Mouse (Mus musculus) T-cell, adult 2 months (primary cell): Measurements from ENCODE around the gene Naif1.

ENCODE experiments used
- DNase-seq: peaks from one replicate; pipeline ENCODE4 v3.0.0; 2022; ENCODE audit warnings: low spot score

Gene Naif1

DNA sequence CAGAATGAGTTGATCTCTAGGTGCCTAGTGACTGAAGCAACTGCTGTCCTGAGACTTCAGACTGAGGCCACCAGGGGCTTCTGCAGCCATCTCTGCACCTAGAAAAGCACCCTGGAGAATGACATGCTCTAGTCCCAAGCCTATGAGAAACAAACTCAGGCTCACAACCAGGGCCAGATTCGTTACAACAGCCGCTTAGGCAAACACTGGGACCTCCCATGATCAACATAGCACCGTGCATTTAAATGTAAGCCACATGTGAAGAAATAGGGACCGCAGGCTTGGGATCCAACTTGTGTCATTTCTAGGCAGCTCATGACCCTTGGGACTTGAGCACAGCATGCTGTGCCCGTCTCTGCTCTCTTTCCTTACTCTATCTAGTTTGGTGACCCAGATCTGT is 22.5 kb upstream of the Naif1 start:
- no peak for DNase-seq

DNA sequence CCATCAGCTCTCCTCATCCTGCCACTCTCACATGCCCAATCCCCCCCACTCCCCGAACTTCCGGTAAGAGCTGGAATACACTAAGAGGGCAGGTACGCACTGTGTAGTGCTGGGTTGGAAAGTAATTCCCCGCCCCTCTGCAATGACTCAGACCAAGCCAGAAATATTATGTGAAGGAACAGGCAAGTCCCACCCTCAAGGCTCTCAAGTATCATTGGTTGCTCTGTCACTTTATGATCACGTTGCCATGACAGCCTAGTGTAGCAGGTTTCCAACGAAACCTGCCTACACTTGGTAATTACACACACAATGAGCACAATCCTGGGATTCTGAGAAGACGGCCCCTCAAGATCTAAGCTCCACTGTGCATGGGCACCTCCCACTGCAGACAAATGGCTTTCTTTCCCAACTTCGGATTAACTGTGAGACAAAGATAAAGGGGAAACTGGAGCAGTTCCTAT is 22.0 kb upstream of the Naif1 start:
- no peak for DNase-seq

DNA sequence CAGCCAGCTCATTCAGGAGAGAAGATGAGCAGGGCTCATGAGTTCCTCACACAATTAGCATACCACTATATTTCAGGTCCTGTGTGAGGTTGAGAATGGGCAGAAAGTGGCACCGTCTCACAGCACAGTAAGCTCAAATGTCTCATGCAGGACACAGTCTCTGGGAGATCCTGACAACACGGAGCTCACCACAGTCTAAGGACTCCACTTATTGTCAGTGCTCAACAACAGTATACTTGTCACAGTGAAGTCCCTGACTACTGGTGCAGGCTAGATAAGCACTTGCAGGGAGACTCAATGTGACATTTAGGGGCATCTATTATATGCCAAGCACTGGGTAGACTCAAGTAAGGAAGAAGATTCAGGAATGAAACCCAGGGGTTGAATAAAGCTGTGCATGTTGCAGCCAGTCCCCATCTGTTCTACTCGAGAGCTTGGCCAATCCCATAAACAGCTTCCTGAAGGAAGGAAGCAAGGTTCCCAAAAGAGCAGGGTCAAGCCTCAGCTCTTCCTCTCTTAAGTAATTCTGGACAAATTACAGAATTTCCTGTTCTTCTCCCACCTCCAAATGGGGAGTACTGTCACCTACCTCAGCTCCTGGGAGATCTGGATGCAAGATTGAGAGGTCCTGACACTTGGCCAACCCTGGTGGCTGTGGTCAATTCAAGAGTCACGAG is 20.9 kb upstream of the Naif1 start:
- DNase-seq: no peak

DNA sequence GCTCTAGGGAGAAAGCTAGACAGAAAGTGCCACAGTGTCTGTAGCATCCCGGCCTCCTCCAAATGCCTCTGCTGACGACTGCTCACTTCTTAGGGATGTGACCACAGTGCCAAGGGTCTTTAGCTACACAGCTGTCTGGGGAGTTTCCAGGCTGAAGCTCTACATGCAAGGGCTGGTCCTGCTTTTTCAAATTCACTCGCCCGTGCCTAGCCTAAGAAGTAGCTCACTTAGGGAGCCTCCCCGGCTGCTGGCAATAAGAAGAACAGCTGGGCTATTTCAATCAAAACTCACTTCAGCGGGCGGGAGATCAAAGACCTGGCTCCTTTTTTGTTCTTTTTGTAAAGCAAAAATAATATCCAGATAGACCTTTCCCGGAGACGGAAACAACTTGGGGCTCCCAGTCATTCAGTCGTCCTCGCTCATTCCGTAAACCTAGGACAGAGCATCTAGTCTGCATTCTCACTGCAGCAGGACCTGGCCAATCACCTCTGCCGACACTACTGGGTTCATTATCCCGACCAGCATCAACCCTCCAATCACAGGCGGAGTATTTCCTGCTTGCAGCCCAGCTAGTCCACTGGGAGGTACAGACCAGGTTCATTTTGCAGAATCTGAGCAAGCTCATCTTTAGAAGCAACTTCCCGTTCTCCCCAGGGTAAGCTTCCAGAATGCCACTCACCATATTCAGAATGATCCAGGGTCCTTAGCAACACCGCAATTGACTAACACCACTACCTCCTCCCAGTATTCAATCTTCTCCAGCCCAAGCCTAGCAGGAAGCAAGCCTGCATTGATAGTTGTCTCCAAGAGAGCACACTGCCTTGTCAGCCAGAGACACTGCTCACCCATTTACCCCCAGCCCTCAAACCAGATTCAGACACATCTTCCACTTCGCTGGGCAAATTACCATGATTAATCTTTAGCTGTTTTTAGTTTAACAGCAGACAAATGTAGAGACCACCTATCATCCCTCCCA is 19.3 kb upstream of the Naif1 start:
- DNase-seq: no peak

DNA sequence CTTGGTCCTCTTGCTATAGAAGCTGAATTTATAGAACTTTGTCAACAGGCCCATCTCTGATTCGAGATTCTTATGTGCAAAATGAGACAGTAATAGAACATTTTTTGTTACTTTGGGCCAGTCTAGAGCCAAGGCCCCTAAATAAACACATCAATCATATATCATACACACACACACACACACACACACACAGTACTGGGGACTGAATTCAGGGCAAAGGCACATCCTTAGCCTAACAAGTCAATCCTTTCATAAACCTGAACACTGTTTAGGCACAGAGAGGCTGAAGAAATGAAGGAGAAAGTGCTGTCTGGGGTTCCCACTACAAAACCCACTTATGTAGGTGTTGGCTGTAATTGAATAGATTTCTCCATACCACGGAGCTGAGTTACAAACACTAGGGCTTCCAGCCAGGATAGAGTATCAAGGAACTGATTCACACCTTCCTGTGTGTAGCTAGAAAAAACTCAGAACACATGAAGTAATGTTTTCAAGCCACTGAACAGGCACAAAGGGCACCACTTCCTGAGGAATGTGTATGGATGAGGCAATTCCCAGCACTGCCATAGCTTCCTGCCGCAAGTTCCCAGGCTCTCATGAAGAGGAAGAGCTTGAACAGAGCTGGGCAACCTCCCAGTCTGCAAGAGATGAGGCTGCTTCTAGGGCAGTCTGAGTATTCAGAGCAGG is 13.4 kb upstream of the Naif1 start:
- DNase-seq: no peak

DNA sequence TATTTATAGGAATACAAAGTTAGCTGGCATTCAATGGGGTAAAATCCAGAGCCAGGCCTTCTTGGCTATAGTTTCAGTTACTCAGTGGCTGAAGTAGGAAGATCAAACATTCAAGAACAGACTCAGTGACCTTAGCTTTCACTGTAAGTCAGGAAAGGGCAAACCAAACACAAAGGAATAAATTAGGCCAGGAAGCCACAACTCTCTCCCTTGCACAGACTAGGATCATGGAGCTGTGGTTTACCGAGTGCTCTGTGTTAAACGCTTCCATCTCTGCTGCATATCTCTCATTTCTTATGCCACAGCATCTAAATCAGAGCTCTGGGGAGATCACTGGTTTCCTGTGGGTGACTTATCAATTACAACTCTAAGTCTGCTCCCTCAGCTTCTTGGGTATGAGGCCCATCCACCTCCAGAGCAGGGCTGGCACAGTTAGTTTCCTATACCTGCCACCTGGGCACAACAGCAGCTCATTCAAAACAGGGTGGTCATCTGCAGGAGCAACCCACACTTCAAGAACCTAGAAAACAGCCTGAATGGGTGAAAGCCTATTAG is 12.6 kb upstream of the Naif1 start:
- no peak for DNase-seq

DNA sequence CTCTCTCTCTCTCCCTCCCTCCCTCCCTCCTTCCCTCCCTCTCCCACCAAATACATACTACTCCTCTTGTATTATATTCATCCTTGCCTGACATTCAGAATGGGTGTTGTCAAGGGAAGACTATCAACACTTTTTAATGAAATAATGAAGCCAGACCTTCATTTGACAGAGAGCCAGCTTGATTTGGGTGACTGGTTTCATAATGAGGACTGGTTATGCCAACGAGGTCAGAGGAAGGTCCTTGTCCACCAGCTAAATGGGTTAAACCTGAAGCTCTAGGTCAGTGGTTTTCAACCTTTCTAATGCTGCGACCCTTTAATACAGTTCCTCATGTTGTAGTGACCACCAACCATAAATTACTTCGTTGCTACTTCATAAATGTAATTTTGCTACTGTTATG is 11.5 kb upstream of the Naif1 start:
- no peak for DNase-seq

DNA sequence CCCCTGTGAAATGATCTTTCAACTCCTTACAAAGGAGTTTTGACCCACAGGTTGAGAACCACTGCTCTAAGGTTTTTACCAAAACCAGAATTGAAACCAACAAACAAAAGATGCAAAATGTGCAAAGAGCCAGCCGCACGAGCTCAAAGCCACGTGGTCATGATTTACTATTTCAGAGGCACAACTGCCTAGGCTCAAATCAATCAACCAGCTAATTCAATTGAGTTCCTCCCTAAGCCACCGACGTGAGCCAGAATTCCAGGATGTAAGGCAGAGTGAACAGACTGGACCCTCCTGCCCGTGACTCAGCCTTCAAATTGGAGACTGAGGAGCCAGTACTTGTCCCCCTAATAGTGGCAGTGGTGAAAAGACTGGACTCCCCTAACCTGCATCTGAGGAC is 11.1 kb upstream of the Naif1 start:
- no peak for DNase-seq

DNA sequence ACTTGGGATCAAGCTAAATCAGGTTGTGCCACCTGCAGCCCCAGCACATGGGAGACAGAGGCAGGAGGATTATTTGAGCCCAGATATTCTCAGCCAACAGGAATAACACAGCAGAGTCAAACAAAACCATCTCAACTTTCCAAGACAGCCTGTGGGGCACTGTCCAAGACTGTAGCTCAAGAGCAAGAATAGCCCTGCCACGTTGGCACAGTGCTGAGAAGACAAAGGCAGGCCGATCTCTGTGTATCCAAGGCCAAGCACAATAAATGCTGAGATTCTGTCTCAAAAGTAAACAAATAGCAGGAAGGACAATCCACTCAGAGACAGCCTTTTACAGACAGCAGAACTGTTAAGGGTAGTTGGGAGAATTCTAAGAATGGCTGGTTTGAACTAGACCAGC is 10.1 kb upstream of the Naif1 start:
- no peak for DNase-seq

DNA sequence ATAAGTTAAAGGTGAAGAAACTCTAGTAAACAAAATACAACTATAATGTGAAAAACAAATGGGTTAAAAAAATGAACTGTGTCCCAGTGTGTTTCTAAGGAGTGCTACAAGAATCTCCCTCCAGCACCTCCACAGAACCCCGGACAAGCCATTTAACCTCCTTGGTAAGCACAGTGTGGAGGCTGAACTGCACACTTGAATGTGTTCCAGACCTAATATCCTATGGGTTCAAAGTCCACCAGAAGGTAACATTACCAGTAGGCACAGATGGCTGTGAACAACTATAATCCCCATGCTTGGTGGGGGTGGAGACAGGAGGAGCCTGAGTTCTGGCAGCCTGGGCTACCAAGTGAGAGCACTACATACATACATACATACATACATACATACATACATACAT is 9.6 kb upstream of the Naif1 start:
- DNase-seq: no peak

DNA sequence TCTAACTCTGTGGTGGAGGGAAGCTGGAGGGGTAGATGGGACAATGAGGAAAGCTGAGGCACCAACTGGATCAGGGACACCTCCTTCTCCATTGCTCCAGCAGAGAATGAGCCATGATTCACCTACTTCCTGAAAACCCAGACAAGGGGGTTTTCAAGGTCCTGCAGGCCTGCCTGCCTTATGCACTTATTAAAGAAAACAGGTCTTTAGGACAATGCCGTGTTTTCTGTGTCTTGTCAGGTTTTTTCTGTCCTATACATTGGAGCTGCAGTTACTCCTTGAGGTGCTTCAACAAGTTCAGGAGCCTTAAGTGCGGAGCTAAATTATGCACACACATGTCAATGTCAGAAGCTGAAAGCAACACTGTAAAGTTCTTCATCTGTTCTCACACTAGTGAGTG is 8.7 kb upstream of the Naif1 start:
- no peak for DNase-seq

DNA sequence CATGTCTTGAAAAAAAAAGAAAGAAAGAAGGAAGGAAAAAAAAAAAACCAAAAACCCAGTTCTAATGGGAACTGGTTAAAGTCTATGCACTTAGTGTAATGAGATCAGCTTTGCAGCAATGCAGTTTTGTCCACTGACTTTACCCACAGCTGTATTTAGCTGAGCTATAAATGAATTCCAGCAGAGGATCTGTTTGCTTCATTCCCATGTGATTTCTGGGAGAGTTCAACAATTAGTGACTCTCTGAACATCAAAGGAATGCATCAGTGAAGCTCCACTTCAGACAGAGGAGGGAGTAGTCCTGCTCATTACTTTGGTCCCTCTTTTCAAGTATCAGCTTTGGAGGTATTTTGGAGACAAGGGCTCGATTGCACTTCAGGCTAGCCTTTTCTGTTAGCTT is 4.7 kb upstream of the Naif1 start:
- no peak for DNase-seq

DNA sequence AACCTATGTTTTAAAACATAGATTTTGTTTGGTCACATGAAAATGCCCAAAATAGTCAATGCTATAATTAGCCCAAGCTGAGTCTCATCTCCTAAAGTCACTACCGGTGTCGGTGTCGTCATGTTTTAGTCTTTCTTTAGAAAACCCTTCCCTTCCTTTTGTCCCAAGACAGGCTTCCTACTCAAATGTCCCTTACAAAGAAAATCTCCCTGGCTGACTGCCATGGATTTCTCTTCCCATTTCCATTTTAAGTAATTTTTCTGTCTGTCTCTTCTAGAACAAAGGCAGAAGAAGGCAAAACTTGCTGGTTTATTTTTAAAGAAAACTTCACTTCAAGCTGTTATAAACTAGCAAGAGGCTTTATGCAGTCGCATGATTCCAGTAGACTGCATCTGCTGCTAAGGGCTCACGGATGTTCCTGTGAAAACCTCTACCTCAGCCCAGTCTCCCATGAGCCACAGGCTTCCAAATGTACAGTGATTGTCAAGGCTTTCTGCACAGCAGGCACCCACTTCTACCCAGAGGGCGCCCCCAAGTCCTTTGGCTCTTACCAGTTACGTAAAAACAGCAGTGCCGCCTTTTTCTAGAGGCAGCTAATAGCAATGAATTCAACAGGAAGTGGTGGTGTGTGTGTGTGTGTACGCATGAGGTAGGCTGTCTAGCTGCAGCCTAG is 2.9 kb upstream of the Naif1 start:
- peak; percentile 86 for DNase-seq

DNA sequence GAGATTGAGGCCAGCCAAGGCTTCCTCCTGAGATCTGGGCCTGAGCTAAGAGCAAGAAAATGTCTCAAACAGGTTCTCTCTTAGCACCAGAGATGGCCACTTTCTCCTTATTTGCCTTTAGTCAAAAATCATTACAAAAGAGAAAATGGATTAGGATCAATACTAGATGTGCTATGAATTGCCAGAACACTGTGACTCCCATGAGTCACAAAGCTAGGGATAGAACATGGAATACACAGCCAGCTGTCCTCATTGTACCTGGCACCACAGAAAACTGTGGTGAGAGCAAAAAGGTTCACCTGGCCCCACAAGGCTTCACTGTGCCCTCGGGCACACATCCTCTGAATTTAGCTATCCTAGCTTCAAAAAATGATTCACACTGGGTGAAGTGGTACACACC is 1.8 kb upstream of the Naif1 start:
- DNase-seq: no peak

DNA sequence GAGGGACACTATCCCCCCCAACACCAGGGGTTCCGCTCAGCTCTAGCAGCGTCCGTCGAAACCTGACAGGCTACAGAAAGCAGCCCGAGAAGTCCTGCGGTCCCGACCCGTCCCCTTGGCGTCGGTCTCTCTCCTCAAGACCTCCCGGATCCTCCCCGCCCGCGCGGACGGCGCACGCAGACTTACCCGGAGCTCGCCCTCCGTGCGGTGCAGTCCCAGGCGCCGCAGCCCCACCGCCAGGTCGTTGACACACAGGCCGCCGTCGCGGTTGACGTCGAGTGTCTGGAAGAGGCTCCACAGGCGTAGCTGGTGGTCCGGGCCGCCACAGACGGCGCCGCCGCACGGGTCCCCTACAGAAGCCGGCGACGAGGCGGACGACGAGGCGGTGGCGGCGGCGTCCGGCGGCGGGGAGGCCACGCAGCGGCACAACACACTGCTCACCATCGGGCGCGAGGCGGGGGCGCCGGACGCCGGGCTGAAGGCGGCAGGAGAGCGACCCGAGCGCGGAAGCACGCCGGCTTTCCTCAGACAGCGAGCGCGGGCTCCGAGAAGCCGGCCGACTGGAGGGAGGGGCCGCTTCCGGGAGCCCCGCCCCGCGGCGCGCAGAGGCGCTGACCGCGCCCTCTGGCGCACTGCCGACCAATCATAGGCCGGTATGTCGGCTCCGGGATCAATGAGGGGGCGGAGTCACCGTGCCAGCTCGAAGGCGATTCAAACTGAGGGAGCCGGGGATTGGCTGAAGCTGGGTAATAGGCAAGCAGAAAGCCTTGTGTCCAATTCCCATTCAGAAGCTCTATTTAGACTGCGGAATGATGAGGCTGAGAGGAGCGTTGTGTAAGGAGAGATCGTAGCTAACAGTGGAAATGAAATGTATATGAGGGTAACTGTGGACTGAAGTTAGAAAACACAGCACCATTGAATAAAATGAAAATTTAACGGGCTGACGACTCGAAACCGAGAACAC is 906 bp downstream of the Naif1 start, which contains the start of gene Slc25a25:
TSS of gene Slc25a25 (minus strand) at position 565 of the 964 bp plus-strand sequence.
- DNase-seq: peak; percentile 97

DNA sequence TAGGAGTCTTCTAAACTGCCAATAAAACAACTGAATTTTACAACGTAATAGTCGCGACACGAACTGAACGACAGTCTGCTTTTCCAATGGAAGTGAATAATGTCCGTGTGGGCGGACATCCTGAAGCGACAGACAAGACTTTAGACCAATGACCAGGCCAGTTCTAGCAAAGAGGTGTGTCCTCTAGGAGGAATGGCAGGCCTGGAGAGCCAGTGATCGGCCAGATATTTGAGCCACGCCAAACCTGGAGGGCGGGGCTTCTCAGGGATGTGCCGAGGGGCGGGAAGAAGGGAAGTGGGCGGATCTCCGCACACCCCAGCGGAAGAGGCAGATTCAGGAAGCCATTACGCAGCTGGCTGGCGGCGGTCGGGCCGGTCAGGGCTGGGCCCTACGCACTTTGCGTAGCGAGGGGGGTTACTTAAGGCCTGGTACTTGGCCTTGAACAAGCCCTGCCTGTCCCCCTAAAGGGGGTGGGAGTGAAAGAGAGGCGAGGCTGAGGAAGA is 1.7 kb downstream of the Naif1 start:
- DNase-seq: peak; percentile 99

DNA sequence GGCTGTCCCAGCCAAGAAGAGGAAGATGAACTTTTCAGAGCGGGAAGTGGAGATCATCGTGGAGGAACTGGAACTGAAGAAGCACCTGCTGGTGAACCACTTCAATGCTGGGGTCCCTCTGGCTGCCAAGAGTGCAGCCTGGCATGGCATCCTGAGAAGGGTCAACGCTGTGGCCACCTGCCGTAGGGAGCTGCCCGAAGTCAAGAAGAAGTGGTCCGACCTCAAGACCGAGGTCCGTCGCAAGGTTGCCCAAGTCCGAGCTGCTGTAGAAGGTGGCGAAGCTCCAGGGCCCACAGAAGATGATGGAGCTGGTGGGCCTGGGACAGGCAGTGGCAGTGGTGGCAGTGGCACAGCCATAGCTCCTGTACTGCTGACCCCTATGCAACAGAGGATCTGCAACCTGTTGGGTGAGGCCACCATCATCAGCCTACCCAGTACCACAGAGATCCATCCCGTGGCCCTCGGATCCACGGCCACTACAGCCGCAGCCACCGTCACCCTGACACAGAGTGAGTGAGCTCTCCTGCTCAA is 2.2 kb downstream of the Naif1 start:
- DNase-seq: no peak

DNA sequence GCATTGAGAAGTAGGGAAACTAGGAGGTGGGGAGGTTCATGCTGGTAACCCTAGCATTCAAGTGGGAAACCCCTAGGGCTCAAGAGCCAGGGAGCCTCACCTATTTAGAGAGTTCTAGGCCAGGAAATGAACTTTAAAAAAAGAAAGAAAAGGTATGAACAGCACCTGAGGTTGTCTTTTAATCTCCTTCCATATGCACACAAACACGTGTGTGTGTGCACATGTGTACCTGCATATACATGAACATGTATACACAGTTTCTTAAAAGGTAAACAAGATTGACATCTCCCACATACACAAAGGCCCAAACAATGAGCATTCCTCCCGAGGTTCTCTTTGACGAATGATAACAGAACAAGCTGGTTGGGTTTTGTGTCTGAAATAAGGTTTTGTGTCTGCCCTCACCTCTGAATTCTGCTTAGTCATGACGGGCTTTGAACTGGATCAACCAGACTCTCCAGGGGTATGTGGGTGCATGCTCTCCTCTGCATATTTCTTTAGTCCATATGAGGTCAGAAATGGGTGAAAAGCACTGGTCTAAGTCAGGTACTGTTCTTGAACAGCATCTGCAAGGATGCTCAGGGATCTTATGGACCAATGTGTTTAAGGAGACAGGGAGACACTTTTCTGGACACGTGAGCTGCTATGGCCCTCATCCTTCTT is 3.5 kb downstream of the Naif1 start:
- DNase-seq: no peak

DNA sequence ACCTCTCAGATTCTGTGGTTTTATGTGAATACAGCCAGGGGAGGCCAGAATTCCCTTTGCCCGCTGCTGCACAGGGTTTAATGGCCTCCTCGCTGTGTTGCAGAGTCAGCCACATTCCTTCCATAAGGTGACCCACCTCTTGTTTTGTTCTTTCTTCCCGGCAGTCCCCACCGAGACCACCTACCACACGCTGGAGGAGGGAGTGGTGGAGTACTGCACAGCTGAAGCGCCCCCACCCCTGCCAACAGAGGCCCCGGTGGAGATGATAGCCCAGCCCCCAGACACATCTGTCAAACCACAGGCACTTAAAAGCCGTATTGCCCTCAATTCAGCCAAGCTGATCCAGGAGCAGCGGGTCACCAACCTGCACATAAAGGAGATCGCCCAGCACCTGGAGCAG is 4.4 kb downstream of the Naif1 start:
- DNase-seq: no peak

DNA sequence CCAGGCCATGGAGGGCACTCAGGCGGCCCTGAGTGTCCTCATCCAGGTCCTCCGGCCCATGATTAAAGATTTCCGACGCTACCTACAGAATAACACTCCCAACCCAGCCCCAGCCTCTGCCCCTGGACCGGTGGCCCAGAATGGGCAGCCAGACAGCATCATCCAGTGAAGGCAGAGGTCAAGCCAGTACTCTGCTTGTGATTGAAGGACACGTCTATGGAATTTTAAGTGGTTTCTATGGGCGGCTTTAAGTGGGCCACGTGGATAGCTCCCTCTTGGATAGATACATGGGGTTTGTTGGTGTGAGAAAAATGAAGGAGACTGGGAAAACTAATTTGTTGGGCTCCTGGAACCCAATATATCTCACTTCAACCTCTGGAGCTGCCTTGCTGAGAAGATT is 4.8 kb downstream of the Naif1 start:
- DNase-seq: no peak
